Mouse (Mus musculus) MEL (cell line): ENCODE data around the gene Tecta.

Experiments used
- CTCF ChIP-seq, 3 experiments: IDR thresholded peaks in 2 of 3; conservative IDR thresholded peaks in 1 of 3; 2 replicates each; pipeline ENCODE4 v1.5.1; 2011 to 2012; ENCODE audit warnings: low read length in 3 of 3, low read depth in 2 of 3, mild to moderate bottlenecking in 2 of 3, improper control_type of control experiment in 1 of 3, inconsistent platforms in 1 of 3, mixed read lengths in 1 of 3, moderate library complexity in 1 of 3; ENCODE audit not compliant: control insufficient read depth in 1 of 3, insufficient read depth in 1 of 3, poor library complexity in 1 of 3, severe bottlenecking in 1 of 3
- ELF1 ChIP-seq: IDR thresholded peaks from 2 replicates; pipeline ENCODE4 v1.6.1; 2014; ENCODE audit warnings: low read depth, mild to moderate bottlenecking, inconsistent platforms, low read length, improper control_type of control experiment, moderate library complexity
- GATA1 ChIP-seq: IDR thresholded peaks from 2 replicates; pipeline ENCODE4 v1.6.1; 2011; ENCODE audit warnings: low read depth, low read length, improper control_type of control experiment
- POLR2A ChIP-seq, 2 experiments: IDR thresholded peaks; 2 replicates each; pipeline ENCODE4 v1.6.1; 2011 to 2012; ENCODE audit warnings: low read length in 2 of 2, mild to moderate bottlenecking in 2 of 2, control low read depth in 1 of 2, improper control_type of control experiment in 1 of 2, low read depth in 1 of 2, moderate library complexity in 1 of 2; ENCODE audit not compliant: control insufficient read depth in 1 of 2, insufficient read depth in 1 of 2, poor library complexity in 1 of 2
- TCF12 ChIP-seq: IDR thresholded peaks from 2 replicates; pipeline ENCODE4 v1.6.1; 2014; ENCODE audit warnings: low read depth, mild to moderate bottlenecking, inconsistent platforms, low read length, improper control_type of control experiment, moderate library complexity

- no peak for TF ChIP-seq ELF1
- TF ChIP-seq POLR2A (IDR thresholded peaks at IDR 0.05; ENCODE audit: control insufficient read depth in 1 of 2, insufficient read depth in 1 of 2, low read depth in 1 of 2, low read length in 2 of 2, poor library complexity in 1 of 2): no peak
- TF ChIP-seq TCF12: no peak
- TF ChIP-seq CTCF (IDR thresholded peaks at IDR 0.05 in 2 of 3, conservative IDR thresholded peaks at IDR 0.05 in 1 of 3; ENCODE audit: control insufficient read depth in 1 of 3, insufficient read depth in 1 of 3, low read depth in 2 of 3, low read length in 3 of 3, poor library complexity in 1 of 3, severe bottlenecking in 1 of 3): no peak
- no peak for TF ChIP-seq GATA1
These were observed 44.9 kb downstream of the Tecta start for GRCm38 (mm10) chr9:42354871-42355270.
